Mouse (Mus musculus) kidney, embryonic 14.5 days (tissue): ENCODE data around the gene Tcp10c. TPM values are rescaled to one million over a fixed set of nuclear protein-coding genes. Genes with fewer than 3 reads are reported as not detected.
"Not testable (repeated sequence)": the region's sequence is repeated elsewhere in the genome, so short reads cannot be mapped to it uniquely, and the experiment has no call there.

Source experiments
- ATAC-seq: fragments of 200-750 bp; cut with Nextera tagmentation; 2 replicates; pipeline ENCODE4 v1.8.0; 2017; ENCODE audit warnings: moderate number of reproducible peaks, mild to moderate bottlenecking, moderate TSS enrichment, moderate library complexity; ENCODE audit not compliant: low FRiP score, low TSS enrichment
- H3K27ac ChIP-seq: fragments of 300-500 bp; sonication (generic); 2 replicates; pipeline ENCODE4 v1.5.1; 2014; ENCODE audit warnings: low read depth, mild to moderate bottlenecking, low read length, moderate library complexity, mixed read lengths
- H3K27me3 ChIP-seq: fragments of 300-500 bp; sonication (generic); 2 replicates; pipeline ENCODE4 v1.6.1; 2014; ENCODE audit warnings: mild to moderate bottlenecking, low read length; ENCODE audit not compliant: control insufficient read depth, insufficient read depth
- H3K36me3 ChIP-seq: fragments of 300-500 bp; sonication (generic); 2 replicates; pipeline ENCODE4 v1.6.1; 2014; ENCODE audit warnings: low read length, mixed read lengths; ENCODE audit not compliant: control insufficient read depth, insufficient read depth
- H3K4me1 ChIP-seq: fragments of 300-500 bp; sonication (generic); 2 replicates; pipeline ENCODE4 v1.6.1; 2014; ENCODE audit warnings: low read length, mixed read lengths; ENCODE audit not compliant: control insufficient read depth, insufficient read depth
- H3K4me2 ChIP-seq: fragments of 300-500 bp; sonication (generic); replicated peaks from 2 replicates; pipeline ENCODE4 v1.6.1; 2014; ENCODE audit warnings: low read depth, mild to moderate bottlenecking, low read length
- H3K4me3 ChIP-seq: fragments of 300-500 bp; sonication (generic); 2 replicates; pipeline ENCODE4 v1.5.1; 2014; ENCODE audit warnings: mild to moderate bottlenecking, low read length
- H3K9ac ChIP-seq: fragments of 300-500 bp; sonication (generic); 2 replicates; pipeline ENCODE4 v1.6.1; 2014; ENCODE audit warnings: low read depth, mild to moderate bottlenecking, low read length, moderate library complexity
- H3K9me3 ChIP-seq: fragments of 300-500 bp; sonication (generic); 2 replicates; pipeline ENCODE4 v1.6.1; 2016; ENCODE audit warnings: low read length; ENCODE audit not compliant: control insufficient read depth
- WGBS: fragments of 180-500 bp; shearing (Covaris S2); extraction: QIAGEN DNeasy Blood & Tissue Kit; methylation state at CpG from one replicate; pipeline ENCODE4 v1.1.7; 2014; 5-methylcytosine and 5-hydroxymethylcytosine counted together
- polyA plus RNA-seq: library from polyadenylated mRNA; unstranded; fragments of >200 nt; fragmentation: Nextera tagmentation; extraction: Ambion mirVana; gene quantifications from 2 replicates; pipeline ENCODE4 v1.2.1, GENCODE M21; 2014

The Tcp10c gene
- polyA plus RNA-seq, 1 experiment from 2014 or later = not detected

DNA sequence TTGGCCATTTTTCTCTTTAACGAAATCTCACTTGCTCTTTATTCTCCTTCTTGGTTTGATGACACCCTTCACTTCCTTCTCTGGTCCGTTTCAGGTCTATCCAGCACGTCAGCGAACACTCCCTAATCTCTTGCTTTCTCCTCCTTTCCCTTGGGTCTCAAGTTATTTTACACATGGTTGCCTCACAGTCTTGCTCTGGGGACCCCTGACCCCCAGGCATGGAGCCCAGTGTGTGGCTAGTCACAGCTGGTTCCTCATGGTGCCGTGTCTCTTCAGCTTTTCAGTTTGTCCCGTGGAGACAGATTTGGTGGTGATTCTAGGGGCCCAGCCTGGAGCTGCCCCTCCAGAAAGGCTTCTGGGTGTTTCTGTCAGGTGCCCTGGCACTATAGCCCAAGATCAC, 16.4 kb downstream of the Tcp10c start:
- H3K36me3 ChIP-seq, H3K4me2 ChIP-seq, H3K4me1 ChIP-seq, H3K27me3 ChIP-seq, H3K27ac ChIP-seq, H3K9ac ChIP-seq, H3K4me3 ChIP-seq, H3K9me3 ChIP-seq, ATAC-seq: not testable (repeated sequence)
- WGBS = 79% methylated on average over 4 of the region's 6 CpGs

DNA sequence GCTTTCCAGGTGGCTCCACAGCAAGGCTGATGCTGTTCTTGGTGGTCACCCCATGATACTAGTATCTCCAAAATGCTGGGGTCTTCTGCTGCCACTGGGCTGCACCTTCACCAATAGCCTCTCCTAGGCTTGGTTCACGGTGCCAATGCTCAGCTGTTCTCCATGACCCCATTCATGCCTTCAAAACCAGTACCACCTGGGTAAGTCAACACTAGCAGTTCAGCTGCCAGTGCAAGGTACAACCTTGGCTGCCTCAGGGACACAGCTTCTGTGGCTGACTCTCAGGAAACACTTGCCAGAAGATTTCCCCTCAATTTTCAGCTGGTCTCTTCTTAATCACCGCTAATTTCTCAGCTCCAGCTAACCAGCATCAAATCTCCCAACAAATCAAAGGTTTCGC, 24.0 kb downstream of the Tcp10c start:
- not testable (repeated sequence) for H3K36me3 ChIP-seq, H3K27ac ChIP-seq, H3K4me2 ChIP-seq, H3K4me1 ChIP-seq, ATAC-seq, H3K4me3 ChIP-seq, H3K9me3 ChIP-seq, H3K9ac ChIP-seq, H3K27me3 ChIP-seq
- WGBS = 85% methylated on average over 3 of the region's 3 CpGs

DNA sequence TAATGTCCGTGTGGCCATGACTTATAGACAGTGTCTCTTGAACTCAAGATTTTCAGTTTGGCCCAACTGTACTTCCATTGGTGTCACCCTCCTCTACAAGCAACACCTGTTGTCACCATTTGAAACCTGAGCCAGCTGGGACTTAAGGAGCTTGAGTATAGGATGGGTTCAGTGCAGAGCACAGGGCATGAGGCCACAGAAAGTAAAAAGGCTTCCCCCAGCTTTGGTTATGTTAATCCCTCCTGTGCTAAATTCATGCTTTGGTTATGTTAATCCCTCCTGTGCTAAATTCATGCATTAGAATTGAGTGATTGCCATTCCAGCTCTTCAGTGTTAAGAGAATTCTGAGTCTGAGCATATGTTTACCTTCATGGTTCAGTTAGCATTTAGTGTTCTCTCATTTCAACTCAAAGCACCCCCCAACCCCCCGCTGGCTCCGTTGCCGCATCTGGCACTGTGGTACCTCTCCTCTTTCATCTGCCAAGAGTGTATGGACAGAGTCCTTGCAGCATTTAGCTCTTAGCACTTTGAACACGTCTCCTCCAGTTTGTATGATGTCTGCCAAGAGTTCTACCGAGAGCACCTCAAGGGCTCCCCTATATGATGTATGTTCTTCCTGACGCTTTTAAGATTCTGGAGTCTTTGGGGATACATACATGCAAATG, 25.7 kb downstream of the Tcp10c start:
- H3K36me3 ChIP-seq, H3K27me3 ChIP-seq, H3K27ac ChIP-seq, ATAC-seq, H3K9ac ChIP-seq, H3K4me1 ChIP-seq, H3K9me3 ChIP-seq, H3K4me3 ChIP-seq, H3K4me2 ChIP-seq: not testable (repeated sequence)
- WGBS = 82% methylated on average over 5 of the region's 7 CpGs

DNA sequence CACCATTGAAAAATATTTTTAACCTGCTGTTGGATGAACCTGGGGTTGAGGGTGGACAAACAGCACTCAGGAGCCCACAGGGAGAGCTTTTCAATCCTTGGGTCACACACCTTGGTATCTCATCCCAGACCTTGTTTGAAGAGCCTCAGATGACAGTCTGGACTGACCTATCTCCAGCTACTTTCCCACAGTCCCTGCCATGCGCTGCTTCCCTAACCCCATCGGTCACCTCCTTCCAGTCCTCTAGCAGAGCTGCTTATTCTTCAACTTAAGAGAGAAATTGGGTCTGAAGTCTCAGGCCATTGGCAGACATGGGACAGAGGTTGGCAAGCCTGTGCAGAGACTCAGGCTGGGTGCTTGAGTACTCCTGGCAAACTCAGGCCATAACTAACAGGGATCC, 26.9 kb downstream of the Tcp10c start:
- WGBS = 93% methylated on average over 2 of the region's 2 CpGs
- not testable (repeated sequence) for ATAC-seq, H3K36me3 ChIP-seq, H3K27ac ChIP-seq, H3K9ac ChIP-seq, H3K9me3 ChIP-seq, H3K4me1 ChIP-seq, H3K4me3 ChIP-seq, H3K27me3 ChIP-seq, H3K4me2 ChIP-seq

DNA sequence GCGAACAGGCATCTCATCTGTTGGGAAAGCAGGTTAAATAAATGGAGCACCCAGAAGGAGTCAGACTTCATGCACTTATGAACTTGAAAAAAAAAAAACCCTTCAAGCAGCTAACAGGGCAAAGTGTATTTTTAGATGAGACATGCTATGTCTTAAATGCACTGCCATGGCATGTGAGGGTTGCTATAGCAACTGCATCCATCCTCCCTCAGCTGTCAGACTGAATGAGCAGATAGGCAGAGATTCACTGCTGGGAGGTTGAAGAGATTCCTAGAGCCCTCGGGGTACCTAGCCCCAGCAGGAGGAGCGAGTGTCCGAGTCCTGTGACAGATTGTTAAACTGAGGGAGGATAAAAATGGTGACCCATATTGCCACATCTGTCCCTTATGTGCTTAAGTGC, 36.6 kb downstream of the Tcp10c start:
- not testable (repeated sequence) for ATAC-seq, H3K27ac ChIP-seq, H3K4me3 ChIP-seq, H3K27me3 ChIP-seq, H3K4me1 ChIP-seq, H3K9ac ChIP-seq, H3K36me3 ChIP-seq, H3K9me3 ChIP-seq, H3K4me2 ChIP-seq
- WGBS = no CpG with 5 or more reads among the region's 4 CpGs

DNA sequence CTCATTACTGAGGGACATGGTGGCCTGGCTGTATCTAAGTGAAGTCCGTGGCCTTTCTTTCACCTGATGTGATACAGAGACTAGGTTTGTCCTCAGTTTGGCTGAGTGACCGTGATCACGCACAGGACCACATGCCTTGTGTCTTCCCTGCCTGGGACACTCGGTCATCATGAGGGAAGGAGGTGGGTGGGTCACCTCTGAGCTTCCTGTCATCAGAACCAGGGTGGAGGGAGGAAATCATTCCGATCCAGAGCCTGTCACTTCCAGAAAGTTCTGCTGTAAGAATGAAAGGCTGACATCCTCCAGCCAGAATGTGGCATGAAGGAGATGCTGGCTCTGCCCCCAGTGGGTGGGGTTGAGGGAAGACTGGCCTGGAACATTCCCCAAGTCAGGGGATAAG, 45.6 kb downstream of the Tcp10c start:
- H3K4me2 ChIP-seq, H3K4me3 ChIP-seq, H3K27ac ChIP-seq, ATAC-seq, H3K4me1 ChIP-seq, H3K9ac ChIP-seq, H3K36me3 ChIP-seq, H3K9me3 ChIP-seq, H3K27me3 ChIP-seq: not testable (repeated sequence)
- 91% methylated on average over 4 of the region's 5 CpGs for WGBS

DNA sequence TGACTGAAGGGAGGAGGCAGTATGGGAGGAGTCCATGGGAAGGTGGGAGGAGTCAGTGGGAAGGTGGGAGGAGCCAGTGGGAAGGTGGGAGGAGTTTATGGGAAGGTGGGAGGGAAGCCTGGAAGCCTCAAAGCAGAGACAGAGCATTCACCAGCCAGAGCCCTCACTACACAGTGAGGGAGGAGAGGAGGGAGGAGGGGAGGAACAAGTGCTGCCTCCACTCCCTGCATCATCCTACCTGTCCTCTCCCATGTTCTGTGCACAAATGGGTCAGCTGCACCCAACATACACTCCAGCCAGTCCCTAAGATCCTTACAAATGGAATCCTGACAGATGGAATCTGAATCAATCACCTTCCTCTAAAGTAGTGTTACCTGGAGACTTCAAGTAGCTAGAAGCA, 47.7 kb downstream of the Tcp10c start:
- not testable (repeated sequence) for H3K9me3 ChIP-seq, H3K4me3 ChIP-seq, H3K4me1 ChIP-seq, ATAC-seq, H3K9ac ChIP-seq, H3K4me2 ChIP-seq, H3K27ac ChIP-seq, H3K27me3 ChIP-seq, H3K36me3 ChIP-seq

DNA sequence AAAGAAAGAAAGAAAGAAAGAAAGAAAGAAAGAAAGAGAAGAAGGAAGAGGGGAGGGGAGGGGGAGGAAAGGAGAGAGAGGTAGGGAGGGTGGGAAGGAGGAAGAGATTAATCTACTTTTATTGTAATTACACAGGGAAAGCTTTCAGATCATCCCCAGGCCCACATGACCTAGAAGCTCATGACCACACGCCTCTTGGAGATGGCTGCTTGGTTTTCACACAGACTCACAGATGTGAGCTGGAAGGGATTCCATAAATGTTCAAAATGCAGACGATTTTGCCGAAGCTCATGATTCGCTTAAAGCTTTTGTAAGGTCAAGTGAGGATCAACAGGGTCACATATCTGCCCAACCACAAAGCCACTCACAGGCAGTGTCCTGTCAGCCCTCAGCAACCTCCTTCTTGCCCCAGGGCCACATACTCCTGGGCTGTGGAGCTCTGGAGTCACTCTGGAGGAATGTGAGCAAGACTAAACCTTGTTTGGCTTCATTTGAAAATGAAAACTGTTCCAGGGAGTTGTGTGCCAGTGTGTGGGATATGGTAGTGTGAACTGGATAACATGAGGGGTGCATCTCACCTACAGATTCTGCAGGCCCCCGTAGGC, 49.3 kb downstream of the Tcp10c start:
- WGBS = 79% methylated on average over 5 of the region's 5 CpGs
- H3K36me3 ChIP-seq, H3K27ac ChIP-seq, ATAC-seq, H3K4me2 ChIP-seq, H3K27me3 ChIP-seq, H3K4me3 ChIP-seq, H3K9ac ChIP-seq, H3K4me1 ChIP-seq, H3K9me3 ChIP-seq: not testable (repeated sequence)

DNA sequence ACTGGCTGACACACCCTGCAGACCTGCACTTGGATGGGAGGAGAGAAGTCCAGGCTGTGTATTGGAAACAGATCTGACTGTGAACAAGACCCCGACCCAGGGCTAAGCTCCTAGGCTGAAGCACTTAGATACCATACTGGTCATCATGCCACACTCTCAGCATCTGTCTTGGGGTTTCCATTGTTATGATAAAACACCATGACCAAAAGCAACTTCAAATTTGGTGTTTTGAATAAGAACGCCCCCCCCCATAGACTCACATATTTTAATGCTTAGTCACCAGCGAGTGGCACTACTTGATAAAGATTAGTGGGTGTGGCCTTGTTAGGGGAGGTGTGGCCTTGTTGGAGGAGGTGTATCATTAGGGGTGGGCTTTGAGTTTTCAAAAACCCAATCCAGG, 51.7 kb downstream of the Tcp10c start:
- H3K4me2 ChIP-seq, H3K9ac ChIP-seq, H3K36me3 ChIP-seq, H3K9me3 ChIP-seq, H3K27ac ChIP-seq, H3K27me3 ChIP-seq, H3K4me1 ChIP-seq, H3K4me3 ChIP-seq, ATAC-seq: not testable (repeated sequence)
- 83% methylated on average over 3 of the region's 3 CpGs for WGBS
